Comparison of ENCODE assay signal across 11 mouse cellular contexts in genomic region chr11:20247146-20247855, GRCm38 (mm10). TPM values are rescaled to one million over a fixed set of nuclear protein-coding genes. Genes with fewer than 3 reads are reported as not detected.
DNase-seq lines count a peak whose midpoint lies in the region; ATAC-seq lines count a peak whose summit lies in the region.
"Had no signal": no experiment of that assay in that cellular context is flagged by ENCODE, and none has a peak within 500 bp of the region (broad histone marks: within the 10 kb centered on the region; RNA-seq: fewer than 3 reads in every experiment).

No protein-coding gene starts in this region.

- ATAC-seq in liver, embryonic 11.5 days (replicated peaks; ENCODE audit: low FRiP score) = no peak
- ATAC-seq in forebrain, embryonic 15.5 days (replicated peaks) = no peak
- no peak for ATAC-seq in midbrain, embryonic 16.5 days

- no peak overlapping the region for H3K27ac ChIP-seq in liver, embryonic 11.5 days (ENCODE audit: low read depth, low read length)
- no peak overlapping the region for H3K27ac ChIP-seq in forebrain, embryonic 15.5 days (replicated peaks)
- no peak overlapping the region for H3K27ac ChIP-seq in midbrain, embryonic 16.5 days (ENCODE audit: low read length)
- H3K27ac ChIP-seq: embryonic facial prominence, embryonic 15.5 days had no signal

- peaks cover 39% of the 10 kb centered on the region for H3K4me1 ChIP-seq in liver, embryonic 11.5 days (replicated peaks; ENCODE audit: control insufficient read depth, insufficient read depth, low read length)
- peaks cover 29% of the 10 kb centered on the region for H3K4me1 ChIP-seq in forebrain, embryonic 15.5 days
- H3K4me1 ChIP-seq in midbrain, embryonic 16.5 days (ENCODE audit: control insufficient read depth, insufficient read depth, low read length) = peaks cover 26% of the 10 kb centered on the region

- peak overlapping the region; percentile 8; the same call in 1 of the 2 replicates for H3K4me2 ChIP-seq in liver, embryonic 11.5 days
- H3K4me2 ChIP-seq in forebrain, embryonic 15.5 days (replicated peaks) = no peak overlapping the region
- H3K4me2 ChIP-seq in midbrain, embryonic 16.5 days (ENCODE audit: low read length) = no peak overlapping the region

- peak; percentile 84 for DNase-seq in heart, adult 11 months
- DNase-seq in heart, adult 8-10 months (ENCODE audit: low spot score) = no peak
- no peak for DNase-seq in liver, embryonic 11.5 days (ENCODE audit: low spot score)
- no peak for DNase-seq in liver
- no peak for DNase-seq in thymus, postnatal 36 days
- DNase-seq in embryo, embryonic 10 days (ENCODE audit: low spot score) = no peak
- DNase-seq: gastrocnemius, postnatal 14 days; lung, postnatal 4 days had no signal

- H3K27me3 ChIP-seq in liver, embryonic 11.5 days (replicated peaks; ENCODE audit: control insufficient read depth, insufficient read depth, low read length) = no peaks in the 10 kb centered on the region
- no peaks in the 10 kb centered on the region for H3K27me3 ChIP-seq in forebrain, embryonic 15.5 days
- H3K27me3 ChIP-seq in midbrain, embryonic 16.5 days (ENCODE audit: control insufficient read depth, insufficient read depth, low read depth, low read length) = no peaks in the 10 kb centered on the region
- H3K27me3 ChIP-seq: embryonic facial prominence, embryonic 15.5 days had no signal

- H3K4me3 ChIP-seq in liver, embryonic 11.5 days (ENCODE audit: low read depth, low read length) = no peak overlapping the region
- no peak overlapping the region for H3K4me3 ChIP-seq in forebrain, embryonic 15.5 days
- no peak overlapping the region for H3K4me3 ChIP-seq in midbrain, embryonic 16.5 days (ENCODE audit: low read depth, low read length)

- no peaks in the 10 kb centered on the region for H3K9me3 ChIP-seq in liver, embryonic 11.5 days (ENCODE audit: control insufficient read depth, low read length)
- no peaks in the 10 kb centered on the region for H3K9me3 ChIP-seq in forebrain, embryonic 15.5 days
- H3K9me3 ChIP-seq in midbrain, embryonic 16.5 days (replicated peaks; ENCODE audit: control insufficient read depth, low read length, poor library complexity, severe bottlenecking) = no peaks in the 10 kb centered on the region
- H3K9me3 ChIP-seq: embryonic facial prominence, embryonic 15.5 days had no signal

- H3K36me3 ChIP-seq in liver, embryonic 11.5 days (ENCODE audit: control insufficient read depth, insufficient read depth, low read length) = no peaks in the 10 kb centered on the region
- no peaks in the 10 kb centered on the region for H3K36me3 ChIP-seq in forebrain, embryonic 15.5 days
- no peaks in the 10 kb centered on the region for H3K36me3 ChIP-seq in midbrain, embryonic 16.5 days (ENCODE audit: control insufficient read depth, insufficient read depth, low read length)

- H3K9ac ChIP-seq in liver, embryonic 11.5 days (ENCODE audit: low read depth, low read length) = no peak overlapping the region
- 0 out of 2 replicates have a peak overlapping the region, but pooled peaks have one; percentile 17 for H3K9ac ChIP-seq in forebrain, embryonic 15.5 days (replicated peaks)
- peak overlapping the region; percentile 38; the same call in 1 of the 2 replicates for H3K9ac ChIP-seq in midbrain, embryonic 16.5 days (ENCODE audit: low read depth, low read length)

- WGBS in liver, embryonic 11.5 days = 79% methylated on average over 8 of the region's 8 CpGs
- 85% methylated on average over 8 of the region's 8 CpGs for WGBS in forebrain, embryonic 15.5 days
- 73% methylated on average over 8 of the region's 8 CpGs for WGBS in midbrain, embryonic 16.5 days

RNA-seq across cellular contexts. Expression of gene Cep68, which starts 1.9 kb away (rescaled TPM):
- total RNA-seq in heart, adult 8-10 months (2022) = 10 to 100 TPM; 41.9 to 47.2 (median 43.2) TPM
- polyA plus RNA-seq in liver, embryonic 11.5 days (2014; fragmentation: Nextera tagmentation; extraction: Ambion mirVana) = 25.8 and 27.4 TPM in 2 replicates
- 26.3 and 28.8 TPM in 2 replicates for polyA plus RNA-seq in forebrain, embryonic 15.5 days (2015; fragmentation: Nextera tagmentation; extraction: Ambion mirVana)
- 26.6 and 26.7 TPM in 2 replicates for polyA plus RNA-seq in midbrain, embryonic 16.5 days (2015; fragmentation: Nextera tagmentation; extraction: Ambion mirVana)

RNA-seq across cellular contexts. Expression of gene Rab1a, which starts 46.1 kb away (rescaled TPM):
- total RNA-seq in heart, adult 8-10 months (2022) = 100 to 1,000 TPM; 116 to 134 (median 127) TPM
- polyA plus RNA-seq in liver, embryonic 11.5 days (2014; fragmentation: Nextera tagmentation; extraction: Ambion mirVana) = 180 and 186 TPM in 2 replicates
- 308 and 314 TPM in 2 replicates for polyA plus RNA-seq in forebrain, embryonic 15.5 days (2015; fragmentation: Nextera tagmentation; extraction: Ambion mirVana)
- 313 and 318 TPM in 2 replicates for polyA plus RNA-seq in midbrain, embryonic 16.5 days (2015; fragmentation: Nextera tagmentation; extraction: Ambion mirVana)
